Mouse (Mus musculus) neural tube, embryonic 11.5 days (tissue): ENCODE measurements around the gene Pafah1b1. TPM values are rescaled to one million over a fixed set of nuclear protein-coding genes. Genes with fewer than 3 reads are reported as not detected.

Experiments
- ATAC-seq: fragments of 200-750 bp; cut with Nextera tagmentation; 2 replicates; pipeline ENCODE4 v1.8.0; 2017; ENCODE audit warnings: moderate number of reproducible peaks, mild to moderate bottlenecking, moderate TSS enrichment, moderate library complexity; ENCODE audit not compliant: insufficient read depth, low FRiP score, low TSS enrichment
- DNase-seq: peaks from one replicate; pipeline ENCODE4 v3.0.0-alpha.2; 2015; ENCODE audit warnings: low spot score
- H3K27ac ChIP-seq: fragments of 300-500 bp; sonication (generic); 2 replicates; pipeline ENCODE4 v1.5.1; 2014; ENCODE audit warnings: low read depth, mild to moderate bottlenecking, low read length
- H3K27me3 ChIP-seq: fragments of 300-500 bp; sonication (generic); 2 replicates; pipeline ENCODE4 v1.6.1; 2014; ENCODE audit warnings: mild to moderate bottlenecking, low read length, mixed read lengths; ENCODE audit not compliant: control insufficient read depth, insufficient read depth
- H3K36me3 ChIP-seq: fragments of 300-500 bp; sonication (generic); 2 replicates; pipeline ENCODE4 v1.6.1; 2014; ENCODE audit warnings: mild to moderate bottlenecking, low read length, moderate library complexity, mixed read lengths; ENCODE audit not compliant: control insufficient read depth, insufficient read depth
- H3K4me1 ChIP-seq: fragments of 300-500 bp; sonication (generic); 2 replicates; pipeline ENCODE4 v1.6.1; 2014; ENCODE audit warnings: low read length, mixed read lengths; ENCODE audit not compliant: control insufficient read depth, insufficient read depth
- H3K4me2 ChIP-seq: fragments of 300-500 bp; sonication (generic); 2 replicates; pipeline ENCODE4 v1.6.1; 2014; ENCODE audit warnings: low read depth, mild to moderate bottlenecking, moderate library complexity
- H3K4me3 ChIP-seq: fragments of 300-500 bp; sonication (generic); 2 replicates; pipeline ENCODE4 v1.5.1; 2014; ENCODE audit warnings: low read depth, low read length
- H3K9ac ChIP-seq: fragments of 300-500 bp; sonication (generic); 2 replicates; pipeline ENCODE4 v1.6.1; 2014; ENCODE audit warnings: mild to moderate bottlenecking, low read length
- H3K9me3 ChIP-seq: fragments of 300-500 bp; sonication (generic); 2 replicates; pipeline ENCODE4 v1.6.1; 2016; ENCODE audit warnings: low read length; ENCODE audit not compliant: control insufficient read depth
- WGBS: fragments of 180-500 bp; shearing (Covaris S2); extraction: QIAGEN DNeasy Blood & Tissue Kit; methylation state at CpG from one replicate; pipeline ENCODE4 v1.1.7; 2014; 5-methylcytosine and 5-hydroxymethylcytosine counted together
- polyA plus RNA-seq: library from polyadenylated mRNA; unstranded; fragments of >200 nt; fragmentation: Nextera tagmentation; extraction: Ambion mirVana; gene quantifications from 2 replicates; pipeline ENCODE4 v1.2.1, GENCODE M21; 2014

The Pafah1b1 gene
- polyA plus RNA-seq, 1 experiment from 2014 or later: 95.3 TPM

DNA sequence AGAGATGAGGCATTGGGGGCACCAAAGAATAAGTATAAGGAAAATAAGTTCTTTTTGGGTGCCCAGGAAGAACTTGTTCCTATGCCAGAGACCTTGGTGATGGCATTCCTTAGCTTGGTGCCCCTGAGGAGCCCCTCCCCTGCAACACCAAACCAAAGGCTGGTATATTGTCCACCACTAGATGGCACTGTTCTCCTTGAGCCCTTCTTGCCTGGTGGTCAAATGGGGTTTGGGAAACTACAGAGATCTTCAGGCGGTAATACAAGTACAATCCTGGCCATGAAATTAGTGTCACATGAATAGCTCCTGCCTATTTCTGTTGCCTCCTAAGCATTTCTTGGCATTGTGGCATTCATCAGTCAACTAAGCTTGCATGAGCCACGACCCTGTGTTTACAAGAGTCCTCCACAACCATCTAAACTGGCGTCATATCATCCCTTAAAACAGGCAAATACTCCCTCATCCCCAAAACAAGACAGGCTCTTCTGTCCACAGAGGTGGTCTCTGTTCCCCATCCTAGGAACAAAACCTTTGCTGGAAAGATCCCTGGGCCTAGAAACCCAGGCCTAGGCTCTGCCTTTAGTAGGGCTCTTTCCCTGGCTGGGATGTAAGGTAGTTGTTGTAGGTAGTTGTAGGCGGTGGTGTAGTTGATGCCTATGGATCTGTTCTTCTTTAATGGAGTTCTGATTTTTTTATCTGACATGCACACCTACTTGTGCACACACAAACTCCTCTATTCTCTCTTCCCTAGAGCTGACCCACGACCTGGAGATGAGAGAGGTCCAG is 89.8 kb downstream of the Pafah1b1 start:
- WGBS: 67% methylated on average over 5 of the region's 5 CpGs
- Histone ChIP-seq H3K27ac (no peak overlapping the region), H3K4me2 (no peak overlapping the region), H3K27me3 (peaks cover 2% of the 10 kb centered on the region), H3K36me3 (no peaks in the 10 kb centered on the region), H3K4me1 (peaks cover 3% of the 10 kb centered on the region; the same call in 1 of the 2 replicates), H3K4me3 (no peak overlapping the region), H3K9me3 (no peaks in the 10 kb centered on the region), H3K9ac (no peak overlapping the region)
- ATAC-seq (no peak), DNase-seq (peak; percentile 70)

GRCm38 (mm10) chr11:74631880-74632789 is 92.3 kb downstream of the Pafah1b1 start:
- Histone ChIP-seq H3K9me3 (no peaks in the 10 kb centered on the region), H3K4me1 (no peaks in the 10 kb centered on the region), H3K36me3 (no peaks in the 10 kb centered on the region), H3K27me3 (peaks cover under 1% of the 10 kb centered on the region; the same call in 1 of the 2 replicates), H3K27ac (no peak overlapping the region), H3K4me2 (no peak overlapping the region), H3K9ac (no peak overlapping the region), H3K4me3 (no peak overlapping the region)
- DNase-seq: no peak
- no peak for ATAC-seq
- WGBS: 79% methylated on average over 7 of the region's 7 CpGs

- no peak overlapping the region for H3K4me3 ChIP-seq
- no peak overlapping the region for H3K9ac ChIP-seq
- no peak overlapping the region for H3K4me2 ChIP-seq
- ATAC-seq (no peak), DNase-seq (no peak)
- no peaks in the 10 kb centered on the region for H3K36me3 ChIP-seq
- no peaks in the 10 kb centered on the region for H3K4me1 ChIP-seq
- no peaks in the 10 kb centered on the region for H3K9me3 ChIP-seq
- H3K27me3 ChIP-seq: no peaks in the 10 kb centered on the region
- no peak overlapping the region for H3K27ac ChIP-seq
- 85% methylated on average over 3 of the region's 3 CpGs for WGBS
Measured at GRCm38 (mm10) chr11:74627481-74627880, 97.0 kb downstream of the Pafah1b1 start.

GRCm38 (mm10) chr11:74625333-74625732 is 99.1 kb downstream of the Pafah1b1 start:
- H3K4me2 ChIP-seq: no peak overlapping the region
- no peak for DNase-seq
- ATAC-seq: no peak

More at GRCm38 (mm10) chr11:74625333-74625732, 99.1 kb downstream of the Pafah1b1 start:
- no peak overlapping the region for H3K27ac ChIP-seq
- H3K4me3 ChIP-seq: no peak overlapping the region
- peaks cover 8% of the 10 kb centered on the region for H3K27me3 ChIP-seq
- no peaks in the 10 kb centered on the region for H3K4me1 ChIP-seq
- H3K9me3 ChIP-seq: no peaks in the 10 kb centered on the region
- no peaks in the 10 kb centered on the region for H3K36me3 ChIP-seq
- H3K9ac ChIP-seq: no peak overlapping the region

Other genes starting within 250 kb of the Pafah1b1 start
- 2.7 and 3.3 TPM in 2 replicates for gene Rap1gap2, start 113.8 kb downstream of the Pafah1b1 start, polyA plus RNA-seq
- 1.9 TPM in 2 replicates for gene Ccdc92b, start 105.1 kb downstream of the Pafah1b1 start, polyA plus RNA-seq
- 15.6 and 15.8 TPM in 2 replicates for gene Cluh, start 75.2 kb downstream of the Pafah1b1 start, polyA plus RNA-seq
- gene Mettl16, start 46.2 kb upstream of the Pafah1b1 start, polyA plus RNA-seq: 43.6 and 47.6 TPM in 2 replicates
- gene Mnt, start 106.2 kb upstream of the Pafah1b1 start, polyA plus RNA-seq: 5.2 and 6.9 TPM in 2 replicates
- 7.9 and 8.1 TPM in 2 replicates for gene Sgsm2, start 172.4 kb upstream of the Pafah1b1 start, polyA plus RNA-seq
- gene Tsr1, start 173.4 kb upstream of the Pafah1b1 start, polyA plus RNA-seq: 49.6 and 50.0 TPM in 2 replicates
- gene Smg6, start 201.2 kb upstream of the Pafah1b1 start, polyA plus RNA-seq: 17.1 and 17.4 TPM in 2 replicates
- gene Srr, start 201.3 kb upstream of the Pafah1b1 start, polyA plus RNA-seq: 29.4 and 34.3 TPM in 2 replicates